Mouse (Mus musculus): ENCODE results near the gene 3830403N18Rik. TPM values are rescaled to one million over a fixed set of nuclear protein-coding genes. Genes with fewer than 3 reads are reported as not detected.

Gene 3830403N18Rik
- 0.75 TPM in 1 of 4 replicates, not detected in the others for total RNA-seq (2023)

DNA sequence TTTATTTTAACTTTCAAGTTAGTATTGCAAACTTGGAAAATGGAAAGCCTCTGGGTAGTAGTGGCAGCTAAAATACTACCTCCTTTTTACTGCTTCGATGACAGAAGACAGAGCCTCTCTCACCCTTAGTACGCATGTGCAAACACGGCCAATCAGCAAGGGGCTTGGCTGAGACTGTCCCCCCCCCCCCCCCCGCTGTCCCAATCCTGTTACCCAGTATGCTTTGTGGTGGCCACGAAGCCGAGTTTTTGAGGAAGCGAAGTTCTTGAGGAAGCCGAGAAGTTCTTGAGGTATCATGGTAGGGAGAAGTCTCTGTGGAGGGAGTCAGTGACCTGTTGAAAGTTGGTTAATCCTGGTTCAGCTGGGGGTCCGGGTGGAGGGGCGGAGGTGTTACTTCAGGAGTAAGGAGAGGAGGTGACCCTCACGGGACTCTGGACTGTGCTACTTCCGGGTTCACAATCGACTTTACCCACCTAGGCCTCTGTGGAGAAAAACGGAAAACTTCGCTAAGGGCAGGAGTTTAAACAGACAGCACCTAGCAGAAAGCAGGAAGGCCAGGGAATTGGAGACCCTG is at the start of gene 3830403N18Rik:
TSS of gene 3830403N18Rik (plus strand) at position 237 of the 574 bp plus-strand sequence.

Other genes with a start within 250 kb of the 3830403N18Rik start
- gene Gm773, start 76.3 kb downstream of the 3830403N18Rik start, total RNA-seq (2023) = not detected in 4 replicates
- not detected in 4 replicates for gene Zfp449, start 209.8 kb downstream of the 3830403N18Rik start, total RNA-seq (2023)
- not detected in 4 replicates for gene Smim10l2a, start 238.0 kb downstream of the 3830403N18Rik start, total RNA-seq (2023)